Mouse (Mus musculus): ENCODE measurements around the gene Polr3a.

The Polr3a gene

GRCm38 (mm10) chr14:24486773-24487227 is at the start of gene Polr3a, which contains the start of gene Rps24:
Gene Polr3a, minus strand, starts transcription at chr14:24487058.
Gene Rps24, plus strand, starts transcription at chr14:24487125.
- DNase-seq (ENCODE audit: low spot score in 2 of 2) = peak; percentile 90 to 93

GRCm38 (mm10) chr14:24534865-24535545 is 48.1 kb upstream of the Polr3a start:
- DNase-seq (ENCODE audit: low spot score in 2 of 2) = no peak

- no peak for DNase-seq (ENCODE audit: low spot score in 2 of 2)
These were observed 43.4 kb upstream of the Polr3a start for GRCm38 (mm10) chr14:24530228-24530627.

- DNase-seq (ENCODE audit: low spot score in 2 of 2) = no peak
These were observed 39.6 kb upstream of the Polr3a start for GRCm38 (mm10) chr14:24526440-24526839.

GRCm38 (mm10) chr14:24525677-24526415 is 39.0 kb upstream of the Polr3a start:
- no peak for DNase-seq (ENCODE audit: low spot score in 2 of 2)

- no peak for DNase-seq (ENCODE audit: low spot score in 2 of 2)
These were observed 38.3 kb upstream of the Polr3a start for GRCm38 (mm10) chr14:24525137-24525536.

- DNase-seq (ENCODE audit: low spot score in 2 of 2) = no peak
These were observed 34.7 kb upstream of the Polr3a start for GRCm38 (mm10) chr14:24521597-24521996.

- no peak for DNase-seq (ENCODE audit: low spot score in 2 of 2)
These were observed 25.8 kb upstream of the Polr3a start for GRCm38 (mm10) chr14:24512527-24513161.

GRCm38 (mm10) chr14:24510679-24511078 is 23.8 kb upstream of the Polr3a start:
- DNase-seq (ENCODE audit: low spot score in 2 of 2) = no peak

GRCm38 (mm10) chr14:24510218-24510617 is 23.4 kb upstream of the Polr3a start:
- DNase-seq (ENCODE audit: low spot score in 2 of 2) = no peak

- no peak for DNase-seq (ENCODE audit: low spot score in 2 of 2)
These were observed 22.7 kb upstream of the Polr3a start for GRCm38 (mm10) chr14:24509557-24509956.

- DNase-seq (ENCODE audit: low spot score in 2 of 2) = no peak
These were observed 21.4 kb upstream of the Polr3a start for GRCm38 (mm10) chr14:24508070-24508773.

GRCm38 (mm10) chr14:24507452-24508069 is 20.7 kb upstream of the Polr3a start:
- DNase-seq (ENCODE audit: low spot score in 2 of 2) = no peak

GRCm38 (mm10) chr14:24501256-24501655 is 14.4 kb upstream of the Polr3a start:
- no peak for DNase-seq (ENCODE audit: low spot score in 2 of 2)

- DNase-seq (ENCODE audit: low spot score in 2 of 2) = no peak
These were observed 14.0 kb upstream of the Polr3a start for GRCm38 (mm10) chr14:24500845-24501186.

- peak; percentile 87 to 89 for DNase-seq (ENCODE audit: low spot score in 2 of 2)
These were observed 13.4 kb upstream of the Polr3a start for GRCm38 (mm10) chr14:24500091-24500844.

- no peak for DNase-seq (ENCODE audit: low spot score in 2 of 2)
These were observed 12.6 kb upstream of the Polr3a start for GRCm38 (mm10) chr14:24499478-24499877.

GRCm38 (mm10) chr14:24498561-24499255 is 11.8 kb upstream of the Polr3a start:
- no peak for DNase-seq (ENCODE audit: low spot score in 2 of 2)

GRCm38 (mm10) chr14:24497443-24497842 is 10.6 kb upstream of the Polr3a start:
- DNase-seq (ENCODE audit: low spot score in 2 of 2) = no peak

- DNase-seq (ENCODE audit: low spot score in 2 of 2) = no peak
These were observed 9.6 kb upstream of the Polr3a start for GRCm38 (mm10) chr14:24496507-24496906.
